Mouse (Mus musculus) layer of hippocampus, postnatal 25 days (tissue): ENCODE measurements around the gene Prrx2. TPM values are rescaled to one million over a fixed set of nuclear protein-coding genes. Genes with fewer than 3 reads are reported as not detected.
"Not testable (repeated sequence)": the region's sequence is repeated elsewhere in the genome, so short reads cannot be mapped to it uniquely, and the experiment has no call there.

ENCODE experiments used
- DNase-seq, 2 experiments: peaks; one replicate each; pipeline ENCODE4 v3.0.0; 2022; ENCODE audit warnings: mixed read lengths in 2 of 2, low spot score in 1 of 2; ENCODE audit errors: extremely low spot score in 1 of 2
- total RNA-seq, 2 experiments: library from RNA; stranded (reverse); gene quantifications; 2 replicates each; pipeline ENCODE4 v1.2.3; 2021

Prrx2 gene
- total RNA-seq, 2 experiments from 2014 or later: 1.7 to 3.3 TPM

- no peak for DNase-seq
Observed at GRCm38 (mm10) chr2:30904231-30904630, 69.5 kb downstream of the Prrx2 start.

GRCm38 (mm10) chr2:30904991-30905390, 70.2 kb downstream of the Prrx2 start:
- DNase-seq: no peak

GRCm38 (mm10) chr2:30905906-30906305, 71.1 kb downstream of the Prrx2 start:
- no peak for DNase-seq

- DNase-seq: no peak
Observed at GRCm38 (mm10) chr2:30906641-30907040, 71.9 kb downstream of the Prrx2 start.

GRCm38 (mm10) chr2:30912291-30912773, 77.6 kb downstream of the Prrx2 start:
- no peak for DNase-seq

- no peak for DNase-seq
Observed at GRCm38 (mm10) chr2:30913022-30913421, 78.2 kb downstream of the Prrx2 start.

GRCm38 (mm10) chr2:30914836-30915235, 80.1 kb downstream of the Prrx2 start:
- no peak for DNase-seq

- DNase-seq: no peak
Observed at GRCm38 (mm10) chr2:30915376-30915775, 80.6 kb downstream of the Prrx2 start.

GRCm38 (mm10) chr2:30915933-30916332, 81.2 kb downstream of the Prrx2 start:
- DNase-seq: not testable (repeated sequence)

- DNase-seq: no peak
Observed at GRCm38 (mm10) chr2:30917649-30918048, 82.9 kb downstream of the Prrx2 start.

- DNase-seq: no peak
Observed at GRCm38 (mm10) chr2:30918126-30918525, 83.4 kb downstream of the Prrx2 start.

- no peak for DNase-seq
Observed at GRCm38 (mm10) chr2:30918780-30919329, 84.1 kb downstream of the Prrx2 start.

- no peak for DNase-seq
Observed at GRCm38 (mm10) chr2:30920216-30920615, 85.4 kb downstream of the Prrx2 start.

- no peak for DNase-seq
Observed at GRCm38 (mm10) chr2:30923099-30923498, 88.3 kb downstream of the Prrx2 start.

GRCm38 (mm10) chr2:30925181-30925580, 90.4 kb downstream of the Prrx2 start:
- no peak for DNase-seq

- no peak for DNase-seq
Observed at GRCm38 (mm10) chr2:30926381-30926780, 91.6 kb downstream of the Prrx2 start.

GRCm38 (mm10) chr2:30927151-30927781, 92.5 kb downstream of the Prrx2 start:
- no peak for DNase-seq

GRCm38 (mm10) chr2:30927844-30928628, 93.3 kb downstream of the Prrx2 start:
- peak; percentile 73 to 96 for DNase-seq

- no peak for DNase-seq
Observed at GRCm38 (mm10) chr2:30928893-30929482, 94.2 kb downstream of the Prrx2 start.

GRCm38 (mm10) chr2:30929483-30930045, 94.8 kb downstream of the Prrx2 start, which contains the start of gene Ptges:
Gene Ptges (minus strand): TSS chr2:30929863.
- peak; percentile 64 to 74 for DNase-seq

GRCm38 (mm10) chr2:30930846-30931245, 96.1 kb downstream of the Prrx2 start:
- not testable (repeated sequence) for DNase-seq
